Mouse (Mus musculus): ENCODE data around the gene Lgi4.

DNA sequence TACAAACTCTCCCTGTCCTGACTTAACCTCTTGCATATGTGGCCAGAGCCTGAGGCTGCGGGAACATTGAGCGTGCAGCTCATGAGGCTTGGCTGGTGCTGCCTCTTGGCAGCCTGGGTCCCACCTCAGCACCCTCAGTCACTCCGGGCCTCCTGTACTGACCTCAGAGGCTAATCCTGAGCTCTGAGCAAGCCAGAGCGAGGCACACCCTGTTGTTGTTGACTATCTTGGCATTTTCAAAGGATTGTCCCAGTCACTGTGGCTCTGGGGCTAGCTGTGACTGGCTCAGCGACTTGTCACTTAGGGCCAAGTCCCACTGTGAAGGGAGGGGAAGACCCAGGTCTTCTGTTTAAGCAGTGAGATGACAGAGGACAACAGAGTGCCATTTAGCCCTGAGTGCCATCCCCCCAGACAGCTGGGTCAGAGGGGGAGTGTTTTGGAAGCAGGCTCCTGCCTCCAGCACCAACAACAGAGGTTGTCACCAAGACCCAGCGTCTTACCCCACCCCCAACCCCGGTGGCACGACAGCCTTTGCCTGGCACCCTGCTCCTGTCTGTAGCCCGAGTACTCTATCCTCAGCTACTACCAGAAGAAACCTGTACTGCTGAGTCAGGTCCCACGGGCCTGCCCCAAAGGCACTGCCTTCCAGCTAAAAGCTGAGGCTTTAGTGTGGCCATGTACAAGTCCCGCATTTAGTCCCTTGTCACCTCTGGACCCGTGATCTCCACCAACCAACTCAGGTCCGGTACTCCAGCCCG lies 23.9 kb downstream of the Lgi4 start:
- TF ChIP-seq CTCF (IDR thresholded peaks at IDR 0.05; ENCODE audit: low read depth, low read length), result no peak
- no peak for TF ChIP-seq EP300 (IDR thresholded peaks at IDR 0.05; ENCODE audit: insufficient read depth, low read depth, low read length)
- no peak for TF ChIP-seq POLR2A (IDR thresholded peaks at IDR 0.05; ENCODE audit: insufficient read depth, low read length)
